Mouse (Mus musculus) lung, postnatal 0 days (tissue): ENCODE results near the gene Serpinb9c. TPM values are rescaled to one million over a fixed set of nuclear protein-coding genes. Genes with fewer than 3 reads are reported as not detected.
"Not testable (repeated sequence)": the region's sequence is repeated elsewhere in the genome, so short reads cannot be mapped to it uniquely, and the experiment has no call there.

Experiments used
- ATAC-seq: fragments of 200-750 bp; cut with Nextera tagmentation; 2 replicates; pipeline ENCODE4 v1.8.0; 2017; ENCODE audit warnings: moderate library complexity
- DNase-seq: peaks from one replicate; pipeline ENCODE4 v3.0.0-alpha.2; 2016; ENCODE audit warnings: low spot score
- H3K27ac ChIP-seq: fragments of 300-500 bp; sonication (generic); 2 replicates; pipeline ENCODE4 v1.5.1; 2014; ENCODE audit warnings: antibody characterized with exemption, mild to moderate bottlenecking, low read length, mixed read lengths
- H3K27me3 ChIP-seq: fragments of 300-500 bp; sonication (generic); replicated peaks from 2 replicates; pipeline ENCODE4 v1.6.1; 2014; ENCODE audit warnings: low read length, mixed read lengths; ENCODE audit not compliant: insufficient read depth
- H3K36me3 ChIP-seq: fragments of 300-500 bp; sonication (generic); 2 replicates; pipeline ENCODE4 v1.6.1; 2014; ENCODE audit warnings: low read length, mixed read lengths; ENCODE audit not compliant: insufficient read depth
- H3K4me1 ChIP-seq: fragments of 300-500 bp; sonication (generic); 2 replicates; pipeline ENCODE4 v1.6.1; 2014; ENCODE audit warnings: antibody characterized with exemption, low read depth, low read length, mixed read lengths; ENCODE audit not compliant: insufficient read depth
- H3K4me2 ChIP-seq: fragments of 300-500 bp; sonication (generic); replicated peaks from 2 replicates; pipeline ENCODE4 v1.6.1; 2014; ENCODE audit warnings: low read depth, mild to moderate bottlenecking, low read length, moderate library complexity, mixed read lengths
- H3K4me3 ChIP-seq: fragments of 300-500 bp; sonication (generic); 2 replicates; pipeline ENCODE4 v1.5.1; 2014; ENCODE audit warnings: low read depth, low read length
- H3K9ac ChIP-seq: fragments of 300-500 bp; sonication (generic); replicated peaks from 2 replicates; pipeline ENCODE4 v1.6.1; 2014; ENCODE audit warnings: low read depth, mild to moderate bottlenecking
- H3K9me3 ChIP-seq: fragments of 300-500 bp; sonication (generic); 2 replicates; pipeline ENCODE4 v1.6.1; 2016; ENCODE audit warnings: low read length, mixed read lengths
- CTCF ChIP-seq: IDR thresholded peaks from 2 replicates; pipeline ENCODE4 v1.5.1; 2016; ENCODE audit warnings: antibody characterized with exemption, mild to moderate bottlenecking
- EP300 ChIP-seq: IDR thresholded peaks from 2 replicates; pipeline ENCODE4 v1.6.1; 2016; ENCODE audit warnings: antibody characterized with exemption, mild to moderate bottlenecking, control low read depth
- WGBS: fragments of 180-500 bp; shearing (Covaris S2); extraction: QIAGEN DNeasy Blood & Tissue Kit; methylation state at CpG from one replicate; pipeline ENCODE4 v1.1.7; 2014; 5-methylcytosine and 5-hydroxymethylcytosine counted together
- polyA plus RNA-seq: library from polyadenylated mRNA; unstranded; fragments of >200 nt; fragmentation: Nextera tagmentation; extraction: Ambion mirVana; gene quantifications from 2 replicates; pipeline ENCODE4 v1.2.1, GENCODE M21; 2015

Gene Serpinb9c
- polyA plus RNA-seq: not detected in 2 replicates

DNA sequence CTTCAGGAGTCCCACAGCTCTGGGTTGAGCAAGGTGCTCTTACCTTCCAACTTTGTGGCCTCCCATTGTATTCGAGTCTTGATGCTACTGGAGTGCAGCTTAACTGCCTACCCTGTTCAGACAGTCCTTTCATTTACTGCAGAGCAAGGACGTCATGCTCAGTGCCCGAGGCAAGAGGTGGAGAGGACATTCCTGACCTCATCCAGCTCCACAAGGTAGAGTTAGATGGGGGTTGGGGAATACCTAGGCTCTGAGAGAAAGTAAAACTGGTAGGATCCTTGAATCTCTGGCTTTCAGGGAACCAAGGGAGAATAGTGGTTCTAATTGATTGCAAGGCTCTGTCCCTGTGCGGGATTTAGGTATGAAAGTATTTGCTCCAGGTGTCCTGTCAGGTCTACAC, at the start of gene Serpinb9c:
TSS of gene Serpinb9c (minus strand) at position 101 of the 400 bp plus-strand sequence.
- H3K9ac ChIP-seq: no peak within 1 kb of the TSS
- ATAC-seq (no peak), DNase-seq (no peak)
- no peak within 1 kb of the TSS for H3K4me2 ChIP-seq
- no peak within 1 kb of the TSS for H3K27ac ChIP-seq
- 53% methylated on average over 4 of the region's 4 CpGs for WGBS
- no peaks in the 10 kb centered on the region for H3K27me3 ChIP-seq
- H3K4me1 ChIP-seq: no peaks in the 10 kb centered on the region
- no peaks in the 10 kb centered on the region for H3K9me3 ChIP-seq
- H3K4me3 ChIP-seq: no peak within 1 kb of the TSS
- TF ChIP-seq EP300: no peak
- no peak for TF ChIP-seq CTCF
- H3K36me3 ChIP-seq: no peaks in the 10 kb centered on the region

DNA sequence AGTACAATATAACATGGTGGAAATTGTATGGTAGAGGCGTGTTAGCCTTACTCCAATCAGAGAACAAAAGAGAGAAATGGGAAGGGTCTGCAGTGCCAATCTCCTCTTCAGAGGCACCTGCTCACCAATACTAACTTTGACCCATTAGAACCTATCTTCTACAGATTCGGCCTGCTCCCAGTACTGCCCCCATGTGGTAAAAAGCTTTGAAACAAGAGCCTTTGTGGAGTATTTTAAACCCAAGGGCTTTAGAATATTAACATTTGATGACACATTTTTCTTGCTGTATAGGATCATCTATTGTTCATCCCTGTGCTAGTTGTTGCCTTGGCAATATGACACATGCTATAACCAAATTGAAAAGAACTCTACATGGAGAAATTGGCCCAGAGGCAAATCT, 40.2 kb upstream of the Serpinb9c start:
- DNase-seq (no peak), ATAC-seq (no peak)
- Histone ChIP-seq H3K36me3 (no peaks in the 10 kb centered on the region), H3K4me2 (no peak overlapping the region), H3K9ac (no peak overlapping the region), H3K9me3 (no peaks in the 10 kb centered on the region), H3K27ac (no peak overlapping the region), H3K27me3 (no peaks in the 10 kb centered on the region), H3K4me1 (no peaks in the 10 kb centered on the region), H3K4me3 (no peak overlapping the region)
- WGBS: 61% methylated on average over 2 of the region's 2 CpGs
- TF ChIP-seq CTCF (0 out of 2 replicates have a peak, but pooled peaks have one; percentile 27), EP300 (no peak)

DNA sequence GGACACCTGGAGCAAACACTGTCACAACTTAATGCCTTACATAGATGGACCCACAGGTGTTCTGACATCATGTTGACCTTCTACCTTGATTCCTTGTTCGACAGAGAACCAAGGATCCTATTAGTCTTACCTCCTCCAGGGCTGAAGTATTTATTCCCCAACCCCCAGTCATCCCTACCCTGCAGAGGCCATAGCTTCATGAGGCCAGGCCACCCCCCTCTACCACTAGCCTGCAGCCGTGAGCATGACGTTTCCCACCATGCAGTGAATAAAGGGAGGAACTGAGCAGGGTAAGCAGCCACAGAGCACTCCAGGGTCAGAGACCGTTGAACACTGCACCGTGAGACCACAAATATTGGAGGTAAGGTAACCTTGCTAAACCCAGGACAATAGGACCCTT, 33.1 kb upstream of the Serpinb9c start, which contains the start of gene Serpinb9d:
TSS of gene Serpinb9d (plus strand) at position 301 of the 400 bp plus-strand sequence.
- 61% methylated on average over 5 of the region's 5 CpGs for WGBS
- Histone ChIP-seq H3K4me2 (no peak within 1 kb of the TSS), H3K27ac (no peak within 1 kb of the TSS), H3K36me3 (no peaks in the 10 kb centered on the region), H3K4me1 (no peaks in the 10 kb centered on the region), H3K9me3 (no peaks in the 10 kb centered on the region), H3K9ac (no peak within 1 kb of the TSS), H3K4me3 (no peak within 1 kb of the TSS), H3K27me3 (no peaks in the 10 kb centered on the region)
- DNase-seq (no peak), ATAC-seq (no peak)
- TF ChIP-seq EP300: no peak
- TF ChIP-seq CTCF: no peak

DNA sequence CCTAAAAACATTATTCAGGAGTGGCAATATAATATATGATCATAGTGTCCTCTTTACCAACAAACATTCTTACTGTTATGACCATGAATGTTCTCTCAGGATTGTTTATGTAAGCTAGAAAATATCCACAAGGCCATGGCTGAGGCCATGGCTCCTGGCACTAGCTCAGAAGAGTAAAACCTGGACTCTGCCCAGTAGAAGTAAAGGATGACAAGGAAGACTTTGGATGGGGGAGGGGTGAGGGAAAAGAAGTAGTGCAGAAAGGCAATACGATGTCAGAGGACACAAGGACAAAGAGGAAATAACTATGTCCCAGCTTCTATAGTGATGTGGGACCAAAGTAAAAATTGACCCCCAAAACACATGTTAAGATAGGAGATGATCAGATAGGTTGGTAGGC, 30.9 kb upstream of the Serpinb9c start:
- H3K27me3 ChIP-seq, ATAC-seq, H3K36me3 ChIP-seq, H3K9ac ChIP-seq, DNase-seq, H3K4me3 ChIP-seq, H3K9me3 ChIP-seq, H3K4me1 ChIP-seq, H3K27ac ChIP-seq, H3K4me2 ChIP-seq: not testable (repeated sequence)
- 76% methylated on average over 1 of the region's 1 CpGs for WGBS

DNA sequence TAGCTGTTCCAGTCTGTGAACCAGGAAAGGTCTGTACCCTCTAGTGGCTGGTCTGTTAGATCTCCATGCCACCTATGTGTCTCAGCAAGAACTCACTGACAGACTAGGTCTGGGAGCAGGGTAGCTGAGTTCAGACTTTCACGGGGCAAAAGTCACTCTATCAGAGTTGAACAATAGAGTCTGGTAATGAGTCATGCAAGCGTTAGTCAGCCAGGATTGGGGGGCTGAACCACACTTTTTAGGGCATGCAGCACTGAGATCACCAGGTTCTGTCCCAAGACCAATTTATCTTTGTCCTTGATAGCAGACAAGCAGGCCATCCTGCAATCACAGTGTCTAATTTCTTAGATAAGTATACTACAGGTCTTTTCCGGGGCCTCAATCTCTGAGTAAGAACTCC, 18.1 kb downstream of the Serpinb9c start:
- WGBS: 64% methylated on average over 3 of the region's 3 CpGs
- Histone ChIP-seq H3K4me2 (no peak overlapping the region), H3K27me3 (no peaks in the 10 kb centered on the region), H3K4me1 (no peaks in the 10 kb centered on the region), H3K36me3 (no peaks in the 10 kb centered on the region), H3K4me3 (no peak overlapping the region), H3K27ac (no peak overlapping the region), H3K9me3 (no peaks in the 10 kb centered on the region), H3K9ac (no peak overlapping the region)
- ATAC-seq: no peak
- DNase-seq: no peak
- TF ChIP-seq CTCF (no peak), EP300 (no peak)

DNA sequence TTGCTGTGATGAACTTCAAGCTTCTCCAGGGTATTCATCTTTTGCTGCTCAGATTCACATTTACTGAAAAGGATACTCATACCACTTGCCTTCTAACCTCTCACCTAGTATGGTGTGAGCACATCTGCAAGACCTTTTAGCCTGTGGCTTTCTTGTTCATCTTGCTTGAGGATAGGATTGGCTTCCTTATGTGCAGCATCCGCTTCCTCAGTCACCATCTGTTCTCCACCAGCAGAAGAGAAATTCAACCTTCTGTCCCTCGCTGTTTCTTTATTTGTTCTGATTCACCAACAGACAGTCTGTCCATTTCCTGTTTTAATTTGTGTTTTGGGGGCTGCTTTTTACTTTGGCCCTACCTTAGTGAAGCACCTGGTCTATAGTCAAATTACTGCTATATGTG, 21.8 kb downstream of the Serpinb9c start:
- H3K27ac ChIP-seq: no peak overlapping the region
- TF ChIP-seq EP300 (no peak), CTCF (no peak)
- no peak overlapping the region for H3K4me2 ChIP-seq
- no peak overlapping the region for H3K4me3 ChIP-seq
- 89% methylated on average over 2 of the region's 2 CpGs for WGBS
- DNase-seq (no peak), ATAC-seq (no peak)
- no peaks in the 10 kb centered on the region for H3K27me3 ChIP-seq
- H3K9ac ChIP-seq: no peak overlapping the region
- H3K9me3 ChIP-seq: no peaks in the 10 kb centered on the region
- H3K36me3 ChIP-seq: no peaks in the 10 kb centered on the region
- no peaks in the 10 kb centered on the region for H3K4me1 ChIP-seq

DNA sequence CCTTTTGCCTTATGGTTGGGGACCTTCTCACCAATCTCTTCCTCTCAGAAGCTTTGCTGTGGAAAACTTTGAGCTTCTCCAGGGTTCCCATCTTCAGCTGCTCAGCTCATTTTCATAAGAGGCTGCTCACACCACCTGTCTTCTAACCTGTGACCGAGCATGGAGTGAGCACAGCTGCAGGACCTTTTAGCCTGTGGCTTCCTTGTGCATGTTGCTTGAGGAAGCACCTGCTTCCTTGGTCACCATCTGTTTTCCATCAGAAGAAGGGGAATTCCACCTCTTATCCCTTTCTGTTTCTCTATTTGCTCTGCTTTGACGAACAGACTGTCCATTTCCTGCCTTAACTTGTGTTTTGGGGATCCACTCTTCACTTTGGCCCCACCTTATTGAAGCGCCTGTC, 46.5 kb downstream of the Serpinb9c start:
- 43% methylated on average over 3 of the region's 3 CpGs for WGBS
- no peaks in the 10 kb centered on the region for H3K4me1 ChIP-seq
- no peak for ATAC-seq
- H3K27ac ChIP-seq: no peak overlapping the region
- no peak overlapping the region for H3K9ac ChIP-seq
- no peaks in the 10 kb centered on the region for H3K36me3 ChIP-seq
- no peak overlapping the region for H3K4me3 ChIP-seq
- TF ChIP-seq CTCF: no peak
- no peak for TF ChIP-seq EP300
- H3K27me3 ChIP-seq: no peaks in the 10 kb centered on the region
- no peaks in the 10 kb centered on the region for H3K9me3 ChIP-seq
- DNase-seq: no peak
- no peak overlapping the region for H3K4me2 ChIP-seq
